Mouse (Mus musculus) limb, embryonic 12.5 days (tissue): ENCODE results near the gene Ppm1j. TPM values are rescaled to one million over a fixed set of nuclear protein-coding genes. Genes with fewer than 3 reads are reported as not detected.
"Not testable (repeated sequence)": the region's sequence is repeated elsewhere in the genome, so short reads cannot be mapped to it uniquely, and the experiment has no call there.

Experiments
- ATAC-seq: fragments of 200-750 bp; cut with Nextera tagmentation; 2 replicates; pipeline ENCODE4 v1.8.0; 2017; ENCODE audit warnings: low read depth, moderate TSS enrichment; ENCODE audit not compliant: insufficient number of reproducible peaks, insufficient read depth, low FRiP score, low TSS enrichment
- H3K27ac ChIP-seq: fragments of 300-500 bp; sonication (generic); 2 replicates; pipeline ENCODE4 v1.5.1; 2016; ENCODE audit warnings: mild to moderate bottlenecking, moderate library complexity
- H3K27me3 ChIP-seq: fragments of 300-500 bp; sonication (generic); 2 replicates; pipeline ENCODE4 v1.6.1; 2016; ENCODE audit warnings: mild to moderate bottlenecking, moderate library complexity
- H3K36me3 ChIP-seq: fragments of 300-500 bp; sonication (generic); 2 replicates; pipeline ENCODE4 v1.6.1; 2016; ENCODE audit warnings: mild to moderate bottlenecking, moderate library complexity
- H3K4me1 ChIP-seq: fragments of 300-500 bp; sonication (generic); replicated peaks from 2 replicates; pipeline ENCODE4 v1.6.1; 2016
- H3K4me2 ChIP-seq: fragments of 300-500 bp; sonication (generic); 2 replicates; pipeline ENCODE4 v1.6.1; 2016; ENCODE audit warnings: mild to moderate bottlenecking, moderate library complexity
- H3K4me3 ChIP-seq: fragments of 300-500 bp; sonication (generic); replicated peaks from 2 replicates; pipeline ENCODE4 v1.5.1; 2016; ENCODE audit warnings: mild to moderate bottlenecking
- H3K9ac ChIP-seq: fragments of 300-500 bp; sonication (generic); replicated peaks from 2 replicates; pipeline ENCODE4 v1.6.1; 2016; ENCODE audit warnings: mild to moderate bottlenecking, moderate library complexity
- H3K9me3 ChIP-seq: fragments of 300-500 bp; sonication (generic); 2 replicates; pipeline ENCODE4 v1.6.1; 2016; ENCODE audit warnings: mild to moderate bottlenecking, moderate library complexity
- WGBS: fragments of 180-500 bp; shearing (Covaris S2); methylation state at CpG from one replicate; pipeline ENCODE4 v1.1.7; 2016; 5-methylcytosine and 5-hydroxymethylcytosine counted together
- polyA plus RNA-seq: library from polyadenylated mRNA; unstranded; fragments of >200 nt; fragmentation: Nextera tagmentation; extraction: Ambion mirVana; gene quantifications from 2 replicates; pipeline ENCODE4 v1.2.1, GENCODE M21; 2016

The Ppm1j gene
- 2.6 and 3.4 TPM in 2 replicates for polyA plus RNA-seq

DNA sequence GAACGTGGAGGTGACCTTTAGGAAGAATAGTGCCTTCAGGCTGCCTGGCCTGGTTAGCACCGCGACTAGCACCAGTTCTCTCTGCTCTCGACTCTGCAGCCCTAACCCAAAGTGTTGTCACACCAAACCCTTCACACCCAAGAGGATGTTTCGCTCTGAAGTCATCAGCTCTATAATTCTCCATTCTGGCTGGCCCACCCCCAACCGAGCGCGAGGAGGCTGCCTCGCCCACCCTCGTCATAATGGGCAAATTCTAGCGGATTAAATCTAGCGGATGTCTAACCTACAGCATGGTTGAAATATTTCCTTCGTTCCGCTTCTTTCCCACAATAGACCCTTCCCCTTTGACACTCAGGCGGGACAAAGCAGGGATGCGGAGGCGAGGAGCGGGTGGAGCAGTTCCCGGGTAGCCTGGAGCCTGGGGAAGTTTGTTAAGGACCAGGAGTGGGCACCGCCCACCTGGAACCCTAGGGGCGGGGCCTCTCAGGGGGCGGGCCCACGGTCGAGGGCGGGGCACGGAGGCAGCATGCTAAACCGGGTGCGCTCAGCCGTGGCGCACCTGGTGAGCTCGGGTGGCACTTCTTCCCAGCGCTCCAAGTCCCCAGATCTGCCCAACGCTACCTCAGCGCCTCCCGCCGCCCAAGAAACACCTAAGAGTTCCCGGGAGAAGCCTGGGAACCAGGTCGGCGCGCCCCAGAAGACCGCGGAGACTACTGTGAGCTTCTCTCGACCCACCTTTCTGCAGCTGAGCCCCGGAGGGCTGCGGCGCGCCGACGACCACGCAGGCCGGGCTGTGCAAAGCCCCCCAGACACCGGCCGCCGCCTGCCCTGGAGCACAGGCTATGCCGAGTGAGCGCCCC, at the start of gene Ppm1j:
Ppm1j (plus strand) TSS at position 496 of the 860 bp plus-strand sequence.
- peak; percentile 60 for ATAC-seq
- under 1% methylated on average over 56 of the region's 56 CpGs for WGBS
- peak within 1 kb of the TSS; percentile 97 for H3K4me2 ChIP-seq
- peak within 1 kb of the TSS; percentile 52 for H3K4me3 ChIP-seq
- no peaks in the 10 kb centered on the region for H3K36me3 ChIP-seq
- H3K9ac ChIP-seq, result peak within 1 kb of the TSS; percentile 9; the same call in 1 of the 2 replicates
- H3K27me3 ChIP-seq, result peaks cover 97% of the 10 kb centered on the region
- no peaks in the 10 kb centered on the region for H3K9me3 ChIP-seq
- peaks cover 16% of the 10 kb centered on the region for H3K4me1 ChIP-seq
- no peak within 1 kb of the TSS for H3K27ac ChIP-seq

DNA sequence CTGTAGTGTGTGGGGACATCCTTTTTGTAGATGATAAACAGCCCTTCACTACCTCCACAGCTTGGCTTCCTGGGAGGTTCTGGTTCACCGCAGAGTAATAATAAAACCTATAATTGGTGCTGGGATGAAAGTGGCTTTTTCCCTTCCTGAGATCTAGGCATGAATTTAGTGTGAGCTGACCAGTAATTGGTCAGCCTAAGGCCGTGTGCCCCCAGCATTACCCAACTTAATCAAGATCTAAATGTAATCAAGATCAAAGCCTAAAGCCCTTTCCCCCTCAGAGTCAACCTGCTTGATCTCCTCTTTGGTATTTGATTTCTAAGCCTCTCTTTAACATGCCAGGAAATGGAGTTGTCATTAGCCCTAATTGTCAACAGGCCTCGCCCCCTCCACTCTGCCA, 47.9 kb upstream of the Ppm1j start:
- no peak overlapping the region for H3K27ac ChIP-seq

DNA sequence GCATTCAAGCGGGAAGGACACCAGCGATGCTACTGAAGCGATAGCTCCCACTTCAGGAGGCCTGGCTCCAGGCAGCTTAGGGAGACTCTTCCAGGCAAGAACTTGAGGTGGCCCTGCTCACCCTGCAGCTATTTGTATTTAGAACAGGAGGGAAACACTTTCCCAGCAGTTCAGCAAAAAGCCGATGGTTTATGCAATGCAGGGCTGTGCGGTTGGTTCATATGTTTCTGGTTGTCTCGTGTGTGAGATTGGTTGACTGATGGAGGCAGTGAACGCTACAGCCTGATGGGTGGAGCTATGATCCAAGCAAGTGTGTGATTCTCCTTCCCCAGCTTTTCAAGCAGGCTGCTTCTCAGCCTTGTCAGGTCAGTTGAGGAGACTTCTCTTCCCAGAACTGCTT, 46.2 kb upstream of the Ppm1j start:
- 51% methylated on average over 7 of the region's 7 CpGs for WGBS
- peaks cover 4% of the 10 kb centered on the region; the same call in 1 of the 2 replicates for H3K4me1 ChIP-seq
- H3K9ac ChIP-seq, result no peak overlapping the region
- H3K4me2 ChIP-seq, result no peak overlapping the region
- H3K36me3 ChIP-seq, result no peaks in the 10 kb centered on the region
- no peaks in the 10 kb centered on the region for H3K9me3 ChIP-seq
- H3K4me3 ChIP-seq, result no peak overlapping the region
- H3K27me3 ChIP-seq, result no peaks in the 10 kb centered on the region
- no peak for ATAC-seq
- no peak overlapping the region for H3K27ac ChIP-seq

More for the DNA sequence above, 47.9 kb upstream of the Ppm1j start:
- WGBS, result 17% methylated on average over 3 of the region's 3 CpGs
- Histone ChIP-seq H3K4me1 (peaks cover 4% of the 10 kb centered on the region; the same call in 1 of the 2 replicates), H3K9me3 (no peaks in the 10 kb centered on the region), H3K4me2 (no peak overlapping the region), H3K9ac (no peak overlapping the region), H3K27me3 (no peaks in the 10 kb centered on the region), H3K4me3 (no peak overlapping the region), H3K36me3 (no peaks in the 10 kb centered on the region)
- ATAC-seq, result no peak

DNA sequence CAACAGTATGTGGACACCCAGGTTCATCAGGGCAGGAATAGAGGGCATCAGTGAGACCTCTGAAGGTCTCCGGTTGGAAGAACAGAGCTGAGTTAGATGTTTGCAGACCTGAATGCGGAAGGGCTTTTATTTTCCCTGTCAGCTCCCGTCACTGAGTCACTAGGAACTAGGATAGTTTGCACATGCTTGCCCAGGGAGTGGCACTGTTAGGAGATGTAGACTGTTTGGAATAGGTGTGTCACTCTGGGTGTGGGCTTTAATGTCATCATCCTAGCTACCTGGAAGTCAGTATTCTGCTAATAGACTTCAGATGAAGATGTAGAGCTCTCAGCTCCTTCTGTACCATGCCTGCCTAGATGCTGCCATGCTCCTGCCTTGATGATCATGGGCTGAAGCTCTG, 38.9 kb upstream of the Ppm1j start:
- no peak for ATAC-seq
- WGBS, result 90% methylated on average over 3 of the region's 3 CpGs
- Histone ChIP-seq H3K9me3 (no peaks in the 10 kb centered on the region), H3K36me3 (no peaks in the 10 kb centered on the region), H3K27ac (no peak overlapping the region), H3K9ac (no peak overlapping the region), H3K4me2 (no peak overlapping the region), H3K4me3 (no peak overlapping the region), H3K4me1 (no peaks in the 10 kb centered on the region), H3K27me3 (no peaks in the 10 kb centered on the region)

DNA sequence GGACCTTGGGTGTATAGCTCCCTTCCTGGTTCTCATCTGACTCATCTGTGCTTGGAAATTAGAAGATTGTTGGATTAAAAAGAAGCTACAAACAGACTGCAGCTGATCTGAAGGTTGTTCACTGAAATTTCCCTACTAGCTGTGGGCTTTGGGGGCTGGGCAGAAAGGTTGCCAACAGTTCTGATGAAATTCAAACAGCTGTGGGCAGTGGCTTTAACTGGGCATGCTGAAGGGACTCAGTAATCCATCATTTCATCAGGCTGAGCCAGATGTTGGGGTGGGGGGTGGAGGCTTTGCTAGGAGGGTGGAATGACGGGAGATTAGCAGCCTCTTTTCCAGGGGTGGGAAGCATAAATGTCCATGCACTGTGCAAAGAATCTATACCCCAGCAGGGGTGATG, 37.7 kb upstream of the Ppm1j start:
- WGBS, result 37% methylated on average over 1 of the region's 1 CpGs
- Histone ChIP-seq H3K36me3 (no peaks in the 10 kb centered on the region), H3K4me2 (no peak overlapping the region), H3K27ac (no peak overlapping the region), H3K27me3 (no peaks in the 10 kb centered on the region), H3K4me1 (no peaks in the 10 kb centered on the region), H3K9ac (no peak overlapping the region), H3K9me3 (no peaks in the 10 kb centered on the region), H3K4me3 (no peak overlapping the region)
- ATAC-seq, result no peak

DNA sequence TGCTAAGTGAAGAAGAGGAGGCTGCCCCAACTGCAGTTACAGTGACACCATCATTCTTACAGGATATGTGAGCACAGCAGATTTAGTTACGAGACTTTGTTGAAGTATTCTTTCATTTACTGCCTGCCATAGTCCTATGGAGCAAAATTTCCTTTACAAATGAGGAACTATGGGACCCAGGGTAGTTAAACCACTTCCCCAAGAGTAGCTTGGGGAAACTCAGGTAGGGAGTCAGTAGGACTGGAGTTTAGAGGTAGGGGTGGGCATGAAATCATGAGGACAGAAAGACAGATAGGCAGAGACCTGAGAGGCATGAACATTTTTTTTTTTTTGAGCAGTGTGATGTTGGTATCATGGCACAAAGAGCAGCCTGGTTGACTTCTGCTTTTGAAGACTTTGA, 37.0 kb upstream of the Ppm1j start:
- no peaks in the 10 kb centered on the region for H3K27me3 ChIP-seq
- WGBS, result 70% methylated on average over 1 of the region's 1 CpGs

DNA sequence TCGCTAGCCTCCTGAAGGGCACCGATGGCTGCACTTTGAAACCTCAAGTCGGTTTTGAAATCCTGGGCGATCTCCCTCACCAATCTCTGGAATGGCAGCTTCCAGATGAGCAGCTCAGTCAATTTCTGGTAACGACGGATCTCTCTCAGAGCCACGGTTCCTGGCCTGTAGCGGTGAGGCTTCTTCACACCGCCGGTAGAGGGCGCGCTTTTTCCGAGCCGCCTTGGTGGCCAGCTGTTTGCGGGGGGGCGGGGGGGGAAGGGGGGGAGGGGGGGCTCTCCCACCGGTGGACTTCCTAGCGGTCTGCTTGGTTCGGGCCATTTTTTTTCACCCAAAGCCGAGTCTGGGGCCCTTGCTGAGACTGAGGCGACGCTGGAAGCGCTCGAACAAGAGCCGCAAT, 28.0 kb upstream of the Ppm1j start:
- not testable (repeated sequence) for H3K36me3 ChIP-seq, H3K4me1 ChIP-seq, H3K9me3 ChIP-seq, H3K9ac ChIP-seq, ATAC-seq, H3K27ac ChIP-seq
- H3K4me2 ChIP-seq, result peak overlapping the region; percentile 48
- WGBS, result 19% methylated on average over 20 of the region's 25 CpGs
- H3K27me3 ChIP-seq, result peaks cover 12% of the 10 kb centered on the region; the same call in 1 of the 2 replicates
- H3K4me3 ChIP-seq, result peak overlapping the region; percentile 19

More for the DNA sequence above, 37.0 kb upstream of the Ppm1j start:
- Histone ChIP-seq H3K36me3 (no peaks in the 10 kb centered on the region), H3K4me2 (no peak overlapping the region), H3K4me1 (no peaks in the 10 kb centered on the region), H3K27ac (no peak overlapping the region), H3K9ac (no peak overlapping the region), H3K4me3 (no peak overlapping the region), H3K9me3 (peaks cover 3% of the 10 kb centered on the region; the same call in 1 of the 2 replicates)
- ATAC-seq, result no peak

DNA sequence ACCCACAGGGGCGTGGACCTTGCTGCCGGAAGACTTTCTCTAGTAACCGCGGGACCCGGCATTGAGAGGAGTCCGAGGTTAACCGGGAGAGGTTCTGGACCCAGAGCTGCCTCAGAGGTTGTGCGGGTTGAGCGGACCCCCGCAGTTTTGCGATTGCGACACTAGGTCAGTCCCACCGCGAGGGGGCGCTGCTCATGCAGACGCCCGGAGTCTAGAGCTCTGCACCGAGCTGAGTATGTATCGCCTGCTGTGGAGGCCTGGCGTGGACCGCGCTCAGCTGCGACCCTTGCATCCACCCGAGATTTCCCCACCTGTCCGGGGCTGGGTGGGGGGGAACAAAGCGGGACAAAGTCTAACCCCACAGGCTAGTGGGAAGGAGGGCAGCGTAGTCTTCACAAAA, 22.4 kb upstream of the Ppm1j start:
- peak overlapping the region; percentile 54 for H3K9ac ChIP-seq
- H3K4me3 ChIP-seq, result peak overlapping the region; percentile 38
- H3K9me3 ChIP-seq, result no peaks in the 10 kb centered on the region
- H3K4me2 ChIP-seq, result peak overlapping the region; percentile 67
- 4% methylated on average over 27 of the region's 27 CpGs for WGBS
- peaks cover 2% of the 10 kb centered on the region; the same call in 1 of the 2 replicates for H3K4me1 ChIP-seq
- no peaks in the 10 kb centered on the region for H3K36me3 ChIP-seq
- peaks cover 18% of the 10 kb centered on the region; the same call in 1 of the 2 replicates for H3K27me3 ChIP-seq
- H3K27ac ChIP-seq, result no peak overlapping the region
- ATAC-seq, result peak; percentile 89

DNA sequence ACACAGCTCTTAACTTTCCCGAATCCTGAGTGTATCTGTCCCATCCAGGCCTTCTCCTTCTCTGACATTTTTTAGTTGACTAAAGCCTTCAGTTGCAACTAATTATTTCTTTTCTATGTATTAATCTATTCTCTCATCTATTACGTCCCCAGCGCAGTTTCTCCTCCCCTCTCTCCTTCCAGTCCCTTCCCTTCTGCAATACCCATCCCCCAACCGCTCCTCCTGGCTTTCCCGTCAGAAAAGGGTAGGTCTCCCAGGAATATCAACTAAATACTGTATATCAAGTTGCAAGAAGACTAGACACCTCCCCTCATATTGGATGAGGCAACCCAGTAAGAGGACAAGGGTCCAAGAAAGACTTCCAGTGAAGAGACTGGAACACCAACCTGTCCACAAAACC, 22.0 kb upstream of the Ppm1j start:
- H3K27me3 ChIP-seq, result peaks cover 19% of the 10 kb centered on the region; the same call in 1 of the 2 replicates
- no peak overlapping the region for H3K27ac ChIP-seq
- H3K36me3 ChIP-seq, result no peaks in the 10 kb centered on the region
- WGBS, result 15% methylated on average over 5 of the region's 5 CpGs
- H3K4me2 ChIP-seq, result peak overlapping the region; percentile 67
- peak overlapping the region; percentile 54 for H3K9ac ChIP-seq
- ATAC-seq, result no peak
- H3K4me1 ChIP-seq, result peaks cover 2% of the 10 kb centered on the region; the same call in 1 of the 2 replicates
- no peaks in the 10 kb centered on the region for H3K9me3 ChIP-seq
- H3K4me3 ChIP-seq, result peak overlapping the region; percentile 38

DNA sequence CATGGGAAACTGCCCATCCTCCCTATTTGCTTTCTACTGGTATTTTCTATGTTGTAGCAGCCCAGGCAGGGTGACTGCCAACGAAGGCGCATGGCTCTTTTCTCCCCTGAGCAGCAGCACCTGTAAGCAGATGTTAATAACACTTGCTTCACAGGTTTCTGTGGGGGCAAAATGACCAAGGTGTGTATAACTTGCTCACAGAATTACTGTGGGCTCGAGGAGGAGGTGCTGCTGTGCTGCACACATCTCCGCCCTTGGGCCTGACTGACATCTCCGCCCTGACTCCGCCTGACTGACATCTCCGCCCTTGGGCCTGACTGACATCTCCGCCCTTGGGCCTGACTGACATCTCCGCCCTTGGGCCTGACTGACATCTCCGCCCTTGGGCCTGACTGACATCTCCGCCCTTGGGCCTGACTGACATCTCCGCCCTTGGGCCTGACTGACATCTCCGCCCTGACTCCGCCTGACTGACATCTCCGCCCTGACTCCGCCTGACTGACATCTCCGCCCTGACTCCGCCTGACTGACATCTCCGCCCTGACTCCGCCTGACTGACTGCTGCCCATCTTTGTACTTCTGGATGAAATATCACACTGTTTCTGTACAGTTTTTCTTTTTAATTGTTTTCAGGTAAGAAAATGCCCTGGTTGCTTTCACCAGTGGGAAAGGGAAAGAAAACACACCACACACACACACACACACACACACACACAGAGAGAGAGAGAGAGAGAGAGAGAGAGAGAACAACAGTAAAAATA, 18.6 kb upstream of the Ppm1j start:
- H3K9me3 ChIP-seq, H3K4me2 ChIP-seq, H3K4me3 ChIP-seq, H3K4me1 ChIP-seq, H3K36me3 ChIP-seq, H3K27ac ChIP-seq, ATAC-seq, H3K9ac ChIP-seq: not testable (repeated sequence)
- peaks cover 15% of the 10 kb centered on the region; the same call in 1 of the 2 replicates for H3K27me3 ChIP-seq
- WGBS, result 29% methylated on average over 20 of the region's 20 CpGs

DNA sequence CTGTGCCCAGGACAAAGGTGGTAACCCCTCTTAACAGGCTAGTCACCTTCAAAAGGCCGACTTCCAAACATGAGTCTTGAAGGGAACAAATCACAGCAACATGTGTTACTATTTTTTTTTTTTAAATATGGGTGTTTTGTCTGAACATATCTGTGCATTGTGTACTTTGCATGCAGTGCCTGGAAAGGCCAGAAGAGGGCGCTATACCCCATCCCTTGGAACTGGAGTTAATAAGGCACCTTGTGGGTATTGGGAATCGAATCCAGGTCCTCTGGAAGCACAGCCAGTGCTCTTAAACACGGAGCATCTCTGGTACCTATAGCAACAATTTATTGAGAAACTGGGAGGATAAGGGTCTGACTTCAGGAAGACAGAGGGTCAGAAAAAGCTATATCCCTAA, 15.8 kb upstream of the Ppm1j start:
- H3K4me3 ChIP-seq, result no peak overlapping the region
- no peak overlapping the region for H3K27ac ChIP-seq
- H3K9me3 ChIP-seq, result no peaks in the 10 kb centered on the region
- peaks cover 15% of the 10 kb centered on the region; the same call in 1 of the 2 replicates for H3K27me3 ChIP-seq
- WGBS, result 33% methylated on average over 4 of the region's 4 CpGs
- ATAC-seq, result no peak
- peaks cover 7% of the 10 kb centered on the region; the same call in 1 of the 2 replicates for H3K4me1 ChIP-seq
- H3K4me2 ChIP-seq, result no peak overlapping the region
- H3K9ac ChIP-seq, result no peak overlapping the region
- no peaks in the 10 kb centered on the region for H3K36me3 ChIP-seq
